Mouse (Mus musculus) hindbrain, embryonic 11.5 days (tissue): ENCODE data around the gene Jtb. TPM values are rescaled to one million over a fixed set of nuclear protein-coding genes. Genes with fewer than 3 reads are reported as not detected.
"Not testable (repeated sequence)": the region's sequence is repeated elsewhere in the genome, so short reads cannot be mapped to it uniquely, and the experiment has no call there.

Source experiments
- ATAC-seq: fragments of 200-750 bp; cut with Nextera tagmentation; 2 replicates; pipeline ENCODE4 v1.8.0; 2017; ENCODE audit warnings: mild to moderate bottlenecking, moderate TSS enrichment, moderate library complexity; ENCODE audit not compliant: low FRiP score
- DNase-seq: peaks from one replicate; pipeline ENCODE4 v3.0.0-alpha.2; 2015; ENCODE audit warnings: low spot score
- H3K27ac ChIP-seq: fragments of 300-500 bp; sonication (generic); 2 replicates; pipeline ENCODE4 v1.5.1; 2014; ENCODE audit warnings: mild to moderate bottlenecking, low read depth, low read length
- H3K27me3 ChIP-seq: fragments of 300-500 bp; sonication (generic); 2 replicates; pipeline ENCODE4 v1.6.1; 2014; ENCODE audit warnings: mild to moderate bottlenecking, low read length, moderate library complexity, mixed read lengths; ENCODE audit not compliant: control insufficient read depth, insufficient read depth
- H3K36me3 ChIP-seq: fragments of 300-500 bp; sonication (generic); 2 replicates; pipeline ENCODE4 v1.6.1; 2014; ENCODE audit warnings: mild to moderate bottlenecking, low read length, moderate library complexity, mixed read lengths; ENCODE audit not compliant: control insufficient read depth, insufficient read depth
- H3K4me1 ChIP-seq: fragments of 300-500 bp; sonication (generic); replicated peaks from 2 replicates; pipeline ENCODE4 v1.6.1; 2014; ENCODE audit warnings: low read length, mixed read lengths; ENCODE audit not compliant: control insufficient read depth, insufficient read depth
- H3K4me2 ChIP-seq: fragments of 300-500 bp; sonication (generic); replicated peaks from 2 replicates; pipeline ENCODE4 v1.6.1; 2014; ENCODE audit warnings: mild to moderate bottlenecking, low read depth, low read length
- H3K4me3 ChIP-seq: fragments of 300-500 bp; sonication (generic); 2 replicates; pipeline ENCODE4 v1.5.1; 2014; ENCODE audit warnings: low read depth, low read length
- H3K9ac ChIP-seq: fragments of 300-500 bp; sonication (generic); 2 replicates; pipeline ENCODE4 v1.6.1; 2014; ENCODE audit warnings: low read depth, low read length
- H3K9me3 ChIP-seq: fragments of 300-500 bp; sonication (generic); 2 replicates; pipeline ENCODE4 v1.6.1; 2016; ENCODE audit warnings: low read length; ENCODE audit not compliant: control insufficient read depth
- WGBS: fragments of 180-500 bp; shearing (Covaris S2); extraction: QIAGEN DNeasy Blood & Tissue Kit; methylation state at CpG from one replicate; pipeline ENCODE4 v1.1.7; 2014; 5-methylcytosine and 5-hydroxymethylcytosine counted together
- polyA plus RNA-seq: library from polyadenylated mRNA; unstranded; fragments of >200 nt; fragmentation: Nextera tagmentation; extraction: Ambion mirVana; gene quantifications from 2 replicates; pipeline ENCODE4 v1.2.1, GENCODE M21; 2014

Gene Jtb
- polyA plus RNA-seq, 1 experiment from 2014 or later = 104 TPM

- H3K27me3 ChIP-seq, H3K4me3 ChIP-seq, H3K27ac ChIP-seq, ATAC-seq, H3K4me2 ChIP-seq, H3K36me3 ChIP-seq, H3K4me1 ChIP-seq, H3K9ac ChIP-seq, H3K9me3 ChIP-seq, DNase-seq: not testable (repeated sequence)
- 79% methylated on average over 1 of the region's 1 CpGs for WGBS
These were observed 21.8 kb downstream of the Jtb start for GRCm38 (mm10) chr3:90253174-90253573.

- peak within 1 kb of the TSS; percentile 71 for H3K4me2 ChIP-seq
- H3K9me3 ChIP-seq = no peaks in the 10 kb centered on the region
- ATAC-seq (peak; percentile 97), DNase-seq (peak; percentile 94)
- no peaks in the 10 kb centered on the region for H3K36me3 ChIP-seq
- peak within 1 kb of the TSS; percentile 61 for H3K4me3 ChIP-seq
- H3K9ac ChIP-seq = peak within 1 kb of the TSS; percentile 71
- H3K27ac ChIP-seq = peak within 1 kb of the TSS; percentile 75
- 2% methylated on average over 39 of the region's 40 CpGs for WGBS
- H3K4me1 ChIP-seq = peaks cover 5% of the 10 kb centered on the region
- H3K27me3 ChIP-seq = no peaks in the 10 kb centered on the region
These were observed 22.4 kb downstream of the Jtb start, which contains the start of gene Crtc2 for GRCm38 (mm10) chr3:90253653-90254418. Gene Crtc2 (plus strand): TSS chr3:90254163.

- H3K27me3 ChIP-seq = no peaks in the 10 kb centered on the region
- WGBS = under 1% methylated on average over 41 of the region's 41 CpGs
- H3K9me3 ChIP-seq = no peaks in the 10 kb centered on the region
- DNase-seq (no peak), ATAC-seq (peak; percentile 80)
- H3K4me3 ChIP-seq = peak overlapping the region; percentile 61
- H3K9ac ChIP-seq = peak overlapping the region; percentile 71
- H3K27ac ChIP-seq = peak overlapping the region; percentile 75
- peak overlapping the region; percentile 71 for H3K4me2 ChIP-seq
- peaks cover 5% of the 10 kb centered on the region for H3K4me1 ChIP-seq
- H3K36me3 ChIP-seq = 0 out of 2 replicates have a peak, but pooled peaks cover 4% of the 10 kb centered on the region
These were observed 23.2 kb downstream of the Jtb start for GRCm38 (mm10) chr3:90254419-90255193.

- no peak for ATAC-seq
- no peaks in the 10 kb centered on the region for H3K27me3 ChIP-seq
- H3K4me3 ChIP-seq = peak overlapping the region; percentile 61
- H3K9ac ChIP-seq = peak overlapping the region; percentile 71
- H3K4me1 ChIP-seq = peaks cover 5% of the 10 kb centered on the region
- WGBS = 26% methylated on average over 2 of the region's 2 CpGs
- H3K9me3 ChIP-seq = no peaks in the 10 kb centered on the region
- no peak for DNase-seq
- H3K36me3 ChIP-seq = peaks cover 8% of the 10 kb centered on the region; the same call in 1 of the 2 replicates
- H3K27ac ChIP-seq = peak overlapping the region; percentile 75; the same call in 1 of the 2 replicates
- peak overlapping the region; percentile 71 for H3K4me2 ChIP-seq
These were observed 23.8 kb downstream of the Jtb start for GRCm38 (mm10) chr3:90255194-90255565.

- no peak for ATAC-seq
- Histone ChIP-seq H3K36me3 (peaks cover 10% of the 10 kb centered on the region; the same call in 1 of the 2 replicates), H3K27ac (no peak overlapping the region), H3K27me3 (no peaks in the 10 kb centered on the region), H3K9me3 (no peaks in the 10 kb centered on the region), H3K9ac (no peak overlapping the region), H3K4me2 (no peak overlapping the region), H3K4me1 (peaks cover 5% of the 10 kb centered on the region), H3K4me3 (no peak overlapping the region)
- 93% methylated on average over 14 of the region's 14 CpGs for WGBS
- no peak for DNase-seq
These were observed 24.5 kb downstream of the Jtb start for GRCm38 (mm10) chr3:90255784-90256353.

- DNase-seq = no peak
- H3K27ac ChIP-seq = no peak overlapping the region
These were observed 25.5 kb downstream of the Jtb start for GRCm38 (mm10) chr3:90256731-90257530.

GRCm38 (mm10) chr3:90258521-90258920 is 27.1 kb downstream of the Jtb start:
- WGBS = 91% methylated on average over 4 of the region's 4 CpGs
- Histone ChIP-seq H3K4me3 (no peak overlapping the region), H3K9me3 (no peaks in the 10 kb centered on the region), H3K27ac (no peak overlapping the region), H3K4me1 (peaks cover 5% of the 10 kb centered on the region), H3K27me3 (no peaks in the 10 kb centered on the region), H3K36me3 (peaks cover 10% of the 10 kb centered on the region; the same call in 1 of the 2 replicates), H3K9ac (no peak overlapping the region), H3K4me2 (no peak overlapping the region)
- ATAC-seq (no peak), DNase-seq (no peak)

More at GRCm38 (mm10) chr3:90256731-90257530, 25.5 kb downstream of the Jtb start:
- Histone ChIP-seq H3K27me3 (no peaks in the 10 kb centered on the region), H3K4me2 (no peak overlapping the region), H3K9ac (no peak overlapping the region), H3K9me3 (no peaks in the 10 kb centered on the region), H3K4me1 (peaks cover 5% of the 10 kb centered on the region), H3K4me3 (no peak overlapping the region), H3K36me3 (peaks cover 10% of the 10 kb centered on the region; the same call in 1 of the 2 replicates)
- ATAC-seq = no peak
- 92% methylated on average over 19 of the region's 19 CpGs for whole genome bisulfite sequencing
